Mouse (Mus musculus) E14TG2a.4 (cell line): ENCODE measurements around the gene Gm12394.
"Not testable (repeated sequence)": the region's sequence is repeated elsewhere in the genome, so short reads cannot be mapped to it uniquely, and the experiment has no call there.

ENCODE experiments used
- H3K27me3 ChIP-seq: 2 replicates; pipeline ENCODE4 v1.6.1; 2014; ENCODE audit warnings: low read length, control low read depth; ENCODE audit not compliant: insufficient read depth
- H3K36me3 ChIP-seq: 2 replicates; pipeline ENCODE4 v1.6.1; 2014; ENCODE audit warnings: low read length, control low read depth; ENCODE audit not compliant: insufficient read depth
- H3K4me1 ChIP-seq: replicated peaks from 2 replicates; pipeline ENCODE4 v1.6.1; 2014; ENCODE audit warnings: low read depth, low read length, control low read depth
- H3K4me3 ChIP-seq: replicated peaks from 2 replicates; pipeline ENCODE4 v1.5.1; 2014; ENCODE audit warnings: mild to moderate bottlenecking, low read length
- H3K9me3 ChIP-seq: 2 replicates; pipeline ENCODE4 v1.6.1; 2014; ENCODE audit warnings: low read length, control low read depth
- CTCF ChIP-seq: conservative IDR thresholded peaks from 2 replicates; pipeline ENCODE4 v1.5.1; 2014; ENCODE audit warnings: low read length
- NANOG ChIP-seq: IDR thresholded peaks from 2 replicates; pipeline ENCODE4 v1.6.1; 2014; ENCODE audit warnings: borderline replicate concordance, low read length, mixed read lengths
- POU5F1 ChIP-seq: IDR thresholded peaks from 2 replicates; pipeline ENCODE4 v1.6.1; 2014; ENCODE audit warnings: low read length, borderline replicate concordance

Gene Gm12394

GRCm38 (mm10) chr4:42870748-42871147, 14.2 kb upstream of the Gm12394 start:
- H3K4me3 ChIP-seq, result no peak overlapping the region
- no peaks in the 10 kb centered on the region for H3K36me3 ChIP-seq
- peaks cover 16% of the 10 kb centered on the region for H3K27me3 ChIP-seq
- peaks cover 19% of the 10 kb centered on the region for H3K4me1 ChIP-seq
- H3K9me3 ChIP-seq, result no peaks in the 10 kb centered on the region
- no peak for TF ChIP-seq NANOG
- no peak for TF ChIP-seq POU5F1
- no peak for TF ChIP-seq CTCF

GRCm38 (mm10) chr4:42868193-42868592, 11.6 kb upstream of the Gm12394 start:
- no peak for TF ChIP-seq NANOG
- Histone ChIP-seq H3K9me3 (no peaks in the 10 kb centered on the region), H3K27me3 (peaks cover 12% of the 10 kb centered on the region), H3K4me3 (no peak overlapping the region), H3K4me1 (peaks cover 25% of the 10 kb centered on the region), H3K36me3 (no peaks in the 10 kb centered on the region)

- Histone ChIP-seq H3K4me1 (peaks cover 19% of the 10 kb centered on the region), H3K4me3 (no peak overlapping the region), H3K36me3 (no peaks in the 10 kb centered on the region), H3K27me3 (peaks cover 9% of the 10 kb centered on the region; the same call in 1 of the 2 replicates), H3K9me3 (no peaks in the 10 kb centered on the region)
- no peak for TF ChIP-seq NANOG
- TF ChIP-seq CTCF, result no peak
- no peak for TF ChIP-seq POU5F1
These were observed 10.8 kb upstream of the Gm12394 start for GRCm38 (mm10) chr4:42867390-42867789.

- not testable (repeated sequence) for H3K9me3 ChIP-seq, H3K27me3 ChIP-seq, H3K36me3 ChIP-seq, H3K4me3 ChIP-seq
- H3K4me1 ChIP-seq, result peaks cover 14% of the 10 kb centered on the region
These were observed 6.9 kb upstream of the Gm12394 start for GRCm38 (mm10) chr4:42863487-42863886.

- not testable (repeated sequence) for H3K9me3 ChIP-seq, H3K4me3 ChIP-seq, H3K27me3 ChIP-seq, H3K4me1 ChIP-seq, H3K36me3 ChIP-seq
These were observed 3.9 kb upstream of the Gm12394 start for GRCm38 (mm10) chr4:42860483-42860882.

GRCm38 (mm10) chr4:42853788-42854187, 2.8 kb downstream of the Gm12394 start, which contains the start of gene Fam205a1:
Gene Fam205a1, minus strand, starts transcription at chr4:42853888.
- H3K27me3 ChIP-seq, H3K4me1 ChIP-seq, H3K9me3 ChIP-seq, H3K4me3 ChIP-seq, H3K36me3 ChIP-seq: not testable (repeated sequence)

DNA sequence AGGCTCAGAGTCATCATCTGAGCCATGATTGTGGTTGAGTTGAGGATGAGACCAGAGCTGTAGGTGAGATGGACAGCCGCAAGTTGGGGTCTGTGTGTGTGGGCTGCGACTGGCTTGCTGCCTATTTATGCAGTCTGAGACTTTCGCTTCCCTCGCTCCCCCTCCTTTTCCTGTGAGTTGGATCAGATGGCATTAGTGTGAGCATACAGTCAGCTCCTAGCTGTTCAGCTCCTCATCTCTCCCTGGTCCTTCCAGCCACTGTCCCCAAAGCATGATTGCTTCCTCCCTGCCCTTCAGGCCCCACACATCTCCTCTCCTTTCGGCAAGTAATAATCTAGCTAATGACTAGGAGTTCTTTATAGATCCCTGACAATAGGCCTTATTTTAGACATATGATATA, 82.7 kb downstream of the Gm12394 start, which contains the start of gene Ccl21a:
Ccl21a (minus strand) TSS at position 101 of the 400 bp plus-strand sequence.
- H3K27me3 ChIP-seq, H3K4me3 ChIP-seq, H3K36me3 ChIP-seq, H3K4me1 ChIP-seq, H3K9me3 ChIP-seq: not testable (repeated sequence)

- H3K4me3 ChIP-seq, H3K9me3 ChIP-seq, H3K27me3 ChIP-seq, H3K4me1 ChIP-seq, H3K36me3 ChIP-seq: not testable (repeated sequence)
These were observed 100.1 kb downstream of the Gm12394 start, which contains the start of gene Ccl19 for GRCm38 (mm10) chr4:42756477-42756876. Gene Ccl19, minus strand, starts transcription at chr4:42756577.

DNA sequence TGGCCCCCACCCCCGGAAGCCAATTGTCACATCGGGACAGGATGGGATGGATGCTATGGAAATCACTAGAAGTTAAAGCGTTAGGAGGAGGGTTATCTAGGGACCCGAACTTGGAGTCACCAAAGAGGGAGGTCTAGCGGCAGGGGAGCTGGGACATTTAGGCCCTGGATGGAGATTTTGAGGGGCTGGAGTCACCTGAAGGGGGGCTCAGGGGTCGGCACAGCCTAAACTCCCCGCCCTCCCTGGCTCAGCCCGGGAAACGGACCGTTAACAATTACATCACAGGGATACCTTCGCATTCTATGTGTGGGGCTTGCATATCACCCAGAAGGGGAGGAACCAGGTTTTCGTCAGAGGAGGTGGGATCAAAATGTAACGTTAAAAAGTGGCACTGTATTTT, 121.3 kb downstream of the Gm12394 start, which contains the start of gene 4930578G10Rik:
4930578G10Rik (plus strand) TSS at position 301 of the 400 bp plus-strand sequence.
- H3K36me3 ChIP-seq, H3K27me3 ChIP-seq, H3K9me3 ChIP-seq, H3K4me1 ChIP-seq, H3K4me3 ChIP-seq: not testable (repeated sequence)
